Mouse (Mus musculus): ENCODE results near the gene Zc3hc1.

Zc3hc1 gene

GRCm38 (mm10) chr6:30321002-30321401 lies 69.8 kb downstream of the Zc3hc1 start:
- DNase-seq (ENCODE audit: low read depth, low spot score), result no peak

- DNase-seq (ENCODE audit: low read depth, low spot score), result no peak
These were observed 71.6 kb downstream of the Zc3hc1 start for GRCm38 (mm10) chr6:30319216-30319615.
